Mouse (Mus musculus) right cerebral cortex, adult 18-20 months (tissue): ENCODE data around the gene Timm29.
A peak's percentile ranks its signal among the peaks of the same experiment; 100 is the strongest.

Experiments
- DNase-seq: peaks from one replicate; pipeline ENCODE4 v3.0.0; 2022; ENCODE audit warnings: mixed read lengths

The Timm29 gene

DNA sequence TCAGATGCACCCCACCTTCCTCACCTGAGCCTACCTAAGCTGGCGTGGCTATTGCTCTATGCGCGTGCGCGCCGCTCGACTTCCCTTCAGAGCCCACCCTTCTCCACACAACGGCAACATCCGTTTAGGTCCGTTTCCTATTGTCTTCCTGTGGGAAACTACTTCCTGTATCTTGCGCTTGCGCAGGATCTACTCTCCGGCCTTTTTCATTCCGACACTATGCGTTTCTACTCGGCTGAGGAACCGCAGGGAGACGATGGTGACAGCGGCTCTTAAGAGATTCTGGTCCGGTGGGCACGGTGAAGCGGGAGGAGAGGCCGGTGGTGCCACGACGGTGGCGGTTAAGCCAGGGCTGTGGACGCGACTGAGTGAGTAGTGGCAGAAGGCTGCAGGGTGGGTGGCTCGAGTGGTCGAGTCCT lies at the start of gene Timm29, which contains the start of gene Yipf2:
Gene Timm29 (plus strand): TSS at position 20 of the 419 bp plus-strand sequence.
Gene Yipf2 (minus strand): TSS at position 126 of the 419 bp plus-strand sequence.
- peak; percentile 95 for DNase-seq

GRCm38 (mm10) chr9:21545351-21545915 lies 47.1 kb upstream of the Timm29 start:
- no peak for DNase-seq

DNA sequence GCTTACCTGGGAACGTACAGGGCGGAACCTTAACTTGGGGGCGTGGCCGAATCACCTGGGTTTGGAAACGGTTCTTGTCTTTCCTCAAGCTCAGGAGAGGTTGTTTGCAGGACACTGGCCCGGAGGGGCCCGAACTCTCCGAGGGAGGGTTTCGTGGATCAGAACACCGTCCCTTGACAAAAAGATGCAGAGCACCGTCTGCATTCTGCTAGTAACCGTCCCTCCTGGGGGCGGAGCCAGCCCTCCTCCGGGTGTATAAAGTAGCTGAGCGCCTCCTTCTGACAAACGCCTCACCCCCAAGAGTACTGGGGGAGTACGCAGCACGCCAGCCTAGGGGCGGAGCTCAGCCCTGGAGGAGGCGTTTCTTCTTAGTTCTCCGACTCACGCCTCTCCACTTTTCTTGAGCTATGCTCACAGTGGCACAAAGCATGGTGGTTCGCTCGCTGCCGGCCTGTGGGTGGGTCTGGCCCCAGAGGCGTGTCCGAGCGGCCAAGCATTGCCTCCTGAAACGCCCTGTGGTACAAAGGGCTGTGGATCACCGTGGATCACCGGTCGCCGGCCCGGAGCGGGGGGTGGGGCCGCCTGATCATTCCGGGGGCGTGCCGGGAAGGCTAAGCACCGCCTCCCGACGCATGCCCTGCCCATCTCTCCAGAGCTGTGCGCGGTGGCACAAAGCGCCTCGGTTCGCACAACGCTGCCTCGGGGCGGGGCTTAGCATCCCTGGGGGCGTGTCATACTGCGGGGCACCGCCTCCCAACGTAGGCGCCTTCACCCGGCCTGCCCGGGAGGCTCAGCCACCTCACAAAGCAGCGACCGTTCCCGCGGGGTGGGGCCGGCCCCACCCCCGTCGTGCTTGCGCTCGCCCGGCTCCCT lies 46.4 kb upstream of the Timm29 start:
- DNase-seq, result peak; percentile 99

DNA sequence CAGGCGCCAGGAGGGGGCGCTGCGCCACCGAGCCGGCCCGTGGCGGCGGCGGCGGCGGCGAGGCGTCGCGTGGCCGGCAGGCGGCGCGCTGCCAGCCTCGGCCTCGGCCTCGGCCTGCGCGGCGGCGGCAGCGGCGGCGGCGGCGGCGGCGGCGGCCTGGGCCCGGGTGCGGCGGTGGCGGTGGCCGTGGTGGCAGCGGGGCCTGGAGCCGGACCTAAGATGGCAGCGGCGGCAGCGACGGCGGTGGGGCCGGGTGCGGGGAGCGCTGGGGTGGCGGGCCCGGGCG lies 45.8 kb upstream of the Timm29 start, which contains the start of gene Carm1:
Gene Carm1 (plus strand): TSS at position 106 of the 286 bp plus-strand sequence.
- DNase-seq, result no peak

DNA sequence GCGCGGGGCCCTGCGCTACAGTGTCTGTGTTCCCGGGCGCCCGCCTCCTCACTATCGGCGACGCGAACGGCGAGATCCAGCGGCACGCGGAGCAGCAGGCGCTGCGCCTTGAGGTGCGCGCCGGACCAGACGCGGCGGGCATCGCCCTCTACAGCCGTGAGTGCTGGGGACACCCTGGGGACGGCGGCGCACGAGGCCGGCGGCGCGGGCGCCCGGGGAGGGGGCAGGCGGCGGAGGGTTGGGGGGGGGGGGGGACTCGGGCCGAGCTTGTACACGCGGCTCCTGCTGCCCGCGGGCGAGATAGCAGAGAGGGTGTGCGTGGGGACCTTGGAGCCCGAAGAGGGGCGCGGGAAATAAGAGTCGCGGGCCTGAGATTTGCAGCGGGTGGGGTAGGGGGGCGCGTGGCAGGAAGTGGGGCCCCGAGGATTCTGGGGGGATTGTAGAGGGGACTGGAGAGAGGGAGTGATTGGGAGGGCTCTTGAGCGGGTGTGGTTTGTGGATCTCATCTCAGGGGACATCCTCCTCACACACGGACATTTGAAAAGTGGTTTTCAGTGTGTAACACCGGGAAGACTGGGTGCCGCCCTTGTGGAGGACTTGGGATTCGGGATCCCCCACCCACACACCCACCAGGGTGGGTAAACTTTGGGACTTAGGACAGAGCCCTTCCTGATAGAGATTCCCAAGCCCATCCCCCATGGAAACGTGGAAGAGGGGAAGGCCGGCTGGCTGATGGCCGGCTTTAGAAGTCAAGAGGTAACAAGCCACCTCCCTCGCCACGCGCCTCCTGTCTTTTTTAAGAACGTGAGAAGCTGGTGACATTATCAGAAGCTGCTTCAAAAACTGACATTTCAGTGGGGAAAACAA lies 45.2 kb upstream of the Timm29 start:
- peak; percentile 61 for DNase-seq

- no peak for DNase-seq
These were observed 41.5 kb upstream of the Timm29 start for GRCm38 (mm10) chr9:21551049-21551448.

DNA sequence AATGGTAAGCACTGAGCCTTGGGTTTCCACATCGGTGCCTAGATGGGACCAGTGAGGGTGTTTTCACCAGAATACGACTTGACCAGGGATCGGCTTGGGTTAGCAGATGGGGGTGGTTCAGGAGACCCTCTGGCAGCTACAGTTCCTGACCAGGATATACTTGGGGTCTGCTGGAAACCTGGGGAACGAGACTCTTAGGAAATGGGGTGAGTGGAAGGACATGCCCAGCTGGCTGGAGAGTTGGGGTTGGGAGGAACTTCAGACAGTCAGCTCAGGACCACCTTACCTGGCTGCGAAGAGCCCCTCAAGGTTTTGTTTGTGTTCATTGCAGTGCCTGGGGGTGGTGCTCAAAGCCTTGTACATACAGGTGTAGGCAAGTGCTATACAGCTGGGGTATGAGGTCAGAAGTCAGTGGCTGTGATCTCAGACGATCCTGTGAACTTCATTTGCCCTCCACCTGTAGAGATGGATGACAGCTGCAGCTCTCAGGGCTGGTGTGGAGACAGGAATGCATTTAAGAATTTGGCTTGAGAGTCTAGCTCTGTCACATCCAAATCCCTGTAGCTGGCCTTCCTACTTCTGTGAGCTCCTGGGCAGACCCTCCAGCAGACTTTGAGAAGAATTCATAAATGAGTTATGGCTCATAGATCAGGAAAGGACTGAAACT lies 38.8 kb upstream of the Timm29 start:
- no peak for DNase-seq

- DNase-seq, result no peak
These were observed 37.3 kb upstream of the Timm29 start for GRCm38 (mm10) chr9:21555198-21555742.

DNA sequence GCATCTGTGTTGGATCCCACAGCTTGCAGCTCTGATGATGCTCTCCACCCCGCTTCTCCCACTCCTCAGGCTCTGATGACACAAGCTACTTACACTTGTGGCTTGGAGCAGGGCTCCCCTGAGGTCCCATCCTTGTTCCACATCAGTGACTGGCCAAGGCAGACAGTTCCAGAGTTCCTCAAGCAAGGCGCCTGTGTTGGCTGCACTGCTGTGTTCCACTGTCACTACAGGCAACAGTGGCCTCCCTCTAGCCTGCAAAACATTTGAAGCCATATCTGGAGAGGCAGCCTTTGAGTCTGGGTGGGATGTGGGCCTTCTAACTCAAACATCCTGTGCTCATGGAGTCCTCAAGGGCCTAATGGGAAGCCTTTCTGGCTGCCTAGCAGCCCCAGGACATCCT lies 35.5 kb upstream of the Timm29 start:
- no peak for DNase-seq

- DNase-seq, result no peak
These were observed 35.0 kb upstream of the Timm29 start for GRCm38 (mm10) chr9:21557556-21557955.

DNA sequence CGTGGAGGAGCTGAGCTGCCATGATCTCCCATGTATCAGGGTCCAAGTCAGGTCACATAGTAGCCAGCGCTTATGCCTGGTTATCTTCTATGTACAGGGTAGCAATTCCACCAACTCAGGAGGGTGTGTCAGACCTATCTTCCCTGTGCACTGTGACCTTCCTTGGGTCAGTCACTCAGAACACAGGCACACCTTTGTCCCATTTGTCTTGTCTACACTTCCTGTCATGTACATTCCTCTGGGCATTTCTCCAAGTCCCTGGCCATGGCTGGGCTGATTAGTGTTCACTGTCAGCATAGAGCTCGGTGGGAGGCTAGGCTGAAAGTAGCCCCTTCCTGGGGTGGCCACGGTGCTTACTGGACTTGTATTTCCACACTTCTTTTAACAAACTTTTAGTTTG lies 34.2 kb upstream of the Timm29 start:
- DNase-seq, result no peak

DNA sequence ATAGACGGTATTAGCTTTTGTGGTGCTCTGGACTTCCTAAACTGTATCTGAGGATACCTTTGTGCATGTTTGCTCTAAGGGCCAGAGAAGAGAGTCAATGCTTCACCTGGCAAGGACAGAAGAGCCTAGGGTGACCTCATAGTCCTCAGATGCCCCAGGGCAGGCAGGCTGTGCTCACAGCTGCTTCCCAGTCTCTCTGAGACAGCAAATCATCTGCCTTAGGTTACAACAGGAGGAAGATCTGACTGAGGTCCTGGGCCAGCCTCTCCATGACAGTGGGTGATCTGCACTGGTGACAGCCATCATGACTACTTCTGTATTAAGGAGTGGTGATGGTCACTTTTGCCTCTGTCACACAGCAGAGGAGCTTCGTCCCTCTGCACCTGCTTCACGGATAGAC lies 33.4 kb upstream of the Timm29 start:
- DNase-seq, result no peak

DNA sequence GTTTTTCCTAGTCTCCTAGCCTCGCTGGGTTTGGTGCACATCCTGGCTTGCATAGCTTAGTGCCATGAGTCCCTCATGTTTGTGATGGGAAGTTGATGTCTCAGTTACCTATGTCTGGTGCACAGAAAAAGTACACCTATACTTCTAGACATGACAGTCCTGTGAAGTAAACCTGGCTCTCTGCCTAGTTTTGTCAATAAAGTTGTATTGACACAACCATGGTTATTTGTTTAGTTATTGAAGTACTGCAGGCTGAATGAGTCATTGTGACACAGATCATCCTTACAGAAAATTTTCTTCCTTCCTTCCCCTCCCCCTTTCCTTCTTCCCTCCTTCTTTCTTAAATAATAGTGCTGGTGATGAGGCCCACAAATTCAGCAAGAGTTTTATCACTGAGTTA lies 28.1 kb upstream of the Timm29 start:
- no peak for DNase-seq

GRCm38 (mm10) chr9:21565004-21565586 lies 27.4 kb upstream of the Timm29 start:
- no peak for DNase-seq

DNA sequence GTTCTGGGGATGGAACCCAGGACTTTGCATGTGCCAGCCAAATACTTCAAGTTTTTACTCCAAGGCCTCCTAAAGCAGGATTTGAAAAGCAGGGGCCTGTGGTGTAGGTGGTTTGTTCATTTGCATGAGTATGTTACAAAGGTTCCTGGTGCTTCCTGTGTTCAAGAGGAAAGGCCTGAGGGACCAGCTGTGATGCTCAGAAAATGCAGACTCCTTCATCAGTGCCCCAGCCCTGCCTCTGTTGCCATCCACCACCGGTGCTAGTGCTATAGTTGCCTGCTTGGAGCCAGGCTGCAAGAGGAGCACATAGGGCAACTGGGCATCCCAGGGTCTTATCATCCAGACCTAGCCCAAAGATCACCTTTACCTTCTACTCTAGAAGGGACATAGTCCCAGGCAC lies 26.0 kb upstream of the Timm29 start:
- no peak for DNase-seq

- DNase-seq, result no peak
These were observed 25.5 kb upstream of the Timm29 start for GRCm38 (mm10) chr9:21567051-21567450.

- DNase-seq, result no peak
These were observed 23.8 kb upstream of the Timm29 start for GRCm38 (mm10) chr9:21568657-21569255.

DNA sequence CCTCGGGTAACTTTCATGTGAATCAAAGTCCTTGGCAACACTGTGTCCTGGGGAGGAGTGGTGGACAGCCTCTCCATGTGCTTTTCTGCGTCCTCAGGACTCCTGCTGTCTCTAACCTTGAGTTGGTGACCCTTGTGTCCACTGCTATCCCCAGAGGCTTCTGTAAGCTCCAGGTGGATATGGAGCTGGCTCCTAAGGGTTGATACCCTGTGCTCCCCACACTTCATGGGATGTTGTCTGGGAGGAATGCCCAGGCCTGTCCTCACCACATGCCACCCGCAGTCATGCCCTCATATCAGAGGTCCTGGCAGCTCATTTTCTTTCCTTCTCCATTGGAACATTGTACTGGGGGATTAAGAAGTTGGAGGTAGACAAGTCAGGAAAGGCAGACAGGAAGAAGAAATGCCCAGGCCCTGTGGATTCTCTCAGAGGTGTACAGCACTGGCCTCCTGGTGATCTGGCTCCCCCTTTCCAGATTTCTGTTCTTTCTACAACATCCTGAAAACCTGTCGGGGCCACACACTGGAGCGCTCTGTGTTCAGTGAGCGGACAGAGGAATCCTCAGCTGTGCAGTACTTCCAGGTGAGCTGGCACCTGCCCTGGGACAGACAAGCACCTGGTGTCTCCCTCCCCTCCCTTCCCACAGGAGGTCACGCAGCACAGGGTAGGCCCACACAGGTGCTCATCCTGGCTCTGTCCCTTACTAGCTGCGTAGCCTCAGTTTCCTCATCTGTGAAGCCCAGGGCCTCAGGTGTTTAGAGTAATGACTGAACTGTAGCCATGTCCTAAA lies 18.3 kb upstream of the Timm29 start:
- no peak for DNase-seq

DNA sequence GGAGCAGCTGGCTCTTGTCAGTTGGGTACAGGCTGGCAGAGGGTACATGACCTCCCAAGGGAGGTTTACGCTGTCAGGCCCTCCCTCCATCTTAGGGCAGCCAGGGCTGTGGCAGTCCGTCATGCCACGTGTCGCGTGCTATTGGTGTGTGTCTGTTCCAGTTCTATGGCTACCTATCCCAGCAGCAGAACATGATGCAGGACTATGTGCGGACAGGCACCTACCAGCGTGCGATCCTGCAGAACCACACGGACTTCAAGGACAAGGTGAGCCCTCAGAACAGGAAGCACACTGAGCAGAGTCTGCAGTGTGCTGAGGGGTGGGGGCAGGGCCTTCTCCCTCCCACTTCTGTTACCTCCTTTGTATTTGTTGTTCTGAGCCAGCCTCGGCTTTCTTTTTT lies 17.3 kb upstream of the Timm29 start:
- no peak for DNase-seq

DNA sequence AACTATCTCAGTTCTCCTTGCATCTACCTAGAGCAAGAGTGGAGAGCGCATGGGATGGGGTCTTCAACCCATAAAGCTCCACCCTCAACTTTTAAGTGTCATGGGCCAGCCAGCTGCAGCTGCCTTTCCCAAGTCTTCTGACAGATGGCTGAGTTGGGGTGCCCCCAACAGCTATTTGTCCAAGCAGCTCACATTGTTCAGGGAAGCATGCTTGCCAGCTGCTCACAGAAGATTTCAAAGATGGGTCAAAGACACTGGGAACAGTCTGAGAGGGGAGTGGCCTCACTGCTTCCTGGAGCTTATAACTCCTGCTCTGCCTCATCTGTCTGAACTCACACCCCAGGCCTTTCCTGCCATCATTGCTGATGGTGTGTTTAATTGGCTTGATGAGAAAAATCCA lies 16.2 kb upstream of the Timm29 start:
- no peak for DNase-seq

GRCm38 (mm10) chr9:21578226-21578625 lies 14.3 kb upstream of the Timm29 start:
- no peak for DNase-seq
